Mouse (Mus musculus): ENCODE data around the gene Rheb.

The Rheb gene

DNA sequence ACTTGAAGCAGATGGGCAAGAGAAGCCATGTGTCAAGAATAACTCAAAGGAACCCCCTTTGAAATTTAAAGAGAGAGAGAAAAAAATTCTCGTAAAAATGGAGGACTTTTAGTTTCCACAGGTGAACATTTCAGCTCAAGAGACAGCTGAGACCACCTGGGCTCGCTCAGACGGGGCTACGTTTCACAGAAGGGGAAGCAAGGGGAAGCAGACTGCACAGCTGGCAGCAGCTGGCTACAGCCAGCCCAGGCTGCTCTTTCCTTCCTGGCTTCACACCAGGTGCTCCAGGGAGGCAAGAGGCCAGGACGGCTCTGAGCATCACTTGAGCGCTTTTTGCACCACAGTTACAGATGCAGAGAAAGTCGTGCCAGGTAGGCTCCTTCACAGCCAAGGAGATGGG lies 44.6 kb downstream of the Rheb start:
- CTCF ChIA-PET = no interaction called here

DNA sequence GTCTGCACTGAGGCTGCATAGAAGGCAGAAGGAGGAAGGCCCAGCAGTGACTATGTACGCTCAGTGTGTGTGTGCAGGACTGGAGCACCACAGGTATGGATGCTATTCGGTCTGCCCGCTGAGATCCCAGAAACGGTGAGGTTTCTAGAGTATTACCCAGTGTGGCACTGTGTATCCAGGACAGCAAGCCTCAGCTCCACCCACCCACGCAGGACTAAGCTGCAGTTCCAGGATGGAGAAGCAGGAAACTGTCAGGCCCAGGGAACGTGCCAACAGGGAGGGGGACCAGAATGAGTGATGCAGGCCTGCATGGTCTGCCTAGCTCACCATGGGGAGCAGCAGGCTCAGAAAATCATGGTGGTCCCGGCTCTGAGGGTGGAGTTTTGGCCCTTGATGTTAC lies 49.5 kb downstream of the Rheb start:
- CTCF ChIA-PET = no interaction called here

- CTCF ChIA-PET = no interaction called here
These were observed 59.5 kb downstream of the Rheb start for GRCm38 (mm10) chr5:24782957-24783356.

- CTCF ChIA-PET = no interaction called here
These were observed 61.4 kb downstream of the Rheb start for GRCm38 (mm10) chr5:24781048-24781447.

GRCm38 (mm10) chr5:24779881-24780512 lies 62.4 kb downstream of the Rheb start:
- CTCF ChIA-PET = no interaction called here

DNA sequence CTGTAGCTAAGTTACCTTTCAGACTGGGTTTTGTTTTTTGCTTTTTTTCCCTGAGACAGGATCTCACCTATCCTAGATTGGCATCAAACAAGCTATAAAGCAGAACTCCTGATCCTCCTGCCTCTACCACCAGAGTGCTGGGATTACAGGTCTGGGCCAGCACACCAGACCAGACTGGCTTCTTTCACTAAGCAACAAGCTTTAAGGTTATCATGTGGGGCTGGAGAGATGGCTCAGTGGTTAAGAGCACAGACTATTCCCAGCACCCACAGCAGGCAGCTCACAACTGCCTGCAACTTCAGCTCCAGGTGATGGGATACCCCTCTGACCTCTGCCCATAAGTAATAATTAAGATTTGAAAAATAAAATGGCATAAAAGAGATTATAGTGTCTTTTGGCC lies 63.1 kb downstream of the Rheb start:
- CTCF ChIA-PET = interaction anchor here (0.7 to 0.9 kb wide), 3 partner anchors 79 to 432 kb away, joined by 3 to 5 read pairs (median 4); no protein-coding TSS in a partner anchor

DNA sequence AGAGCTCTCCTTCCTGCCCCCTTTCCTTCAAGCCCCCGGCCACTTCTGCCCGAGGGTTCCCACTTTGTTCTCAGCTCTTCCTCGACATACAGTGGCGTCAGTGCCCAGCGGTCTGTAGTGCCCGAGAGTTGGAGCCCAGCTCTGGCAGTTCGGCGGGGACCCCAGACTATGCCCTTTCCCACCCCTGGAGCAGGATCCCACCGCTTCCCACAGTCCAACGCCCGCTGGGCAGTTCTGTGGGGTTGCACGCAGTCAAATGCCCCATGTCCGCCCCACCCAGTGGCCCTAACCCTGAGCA lies 63.6 kb downstream of the Rheb start:
- CTCF ChIA-PET = interaction anchor here (0.7 to 0.9 kb wide), 3 partner anchors 78 to 432 kb away, joined by 3 to 5 read pairs (median 4); no protein-coding TSS in a partner anchor

GRCm38 (mm10) chr5:24778082-24778842 lies 64.2 kb downstream of the Rheb start:
- CTCF ChIA-PET = no interaction called here

DNA sequence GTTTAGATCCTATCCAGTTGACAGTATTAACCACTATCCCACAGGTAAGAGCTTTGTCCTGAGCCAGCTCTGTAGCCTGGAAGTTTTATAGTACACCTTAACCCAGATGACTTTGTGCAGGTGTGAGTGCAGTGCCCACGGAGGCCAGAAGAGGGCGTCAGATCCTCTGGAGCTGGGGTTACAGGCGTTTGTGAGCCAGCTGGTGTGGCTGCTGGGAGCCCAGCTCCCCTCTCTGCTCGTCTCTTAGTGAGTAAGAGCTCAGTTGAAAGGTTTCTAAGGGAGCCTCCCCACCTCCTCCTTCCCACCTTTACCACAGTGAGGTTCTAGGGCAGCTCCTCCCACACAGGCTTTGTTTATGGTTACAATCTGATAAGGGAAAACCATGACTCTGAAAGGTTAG lies 65.7 kb downstream of the Rheb start:
- CTCF ChIA-PET = no interaction called here

DNA sequence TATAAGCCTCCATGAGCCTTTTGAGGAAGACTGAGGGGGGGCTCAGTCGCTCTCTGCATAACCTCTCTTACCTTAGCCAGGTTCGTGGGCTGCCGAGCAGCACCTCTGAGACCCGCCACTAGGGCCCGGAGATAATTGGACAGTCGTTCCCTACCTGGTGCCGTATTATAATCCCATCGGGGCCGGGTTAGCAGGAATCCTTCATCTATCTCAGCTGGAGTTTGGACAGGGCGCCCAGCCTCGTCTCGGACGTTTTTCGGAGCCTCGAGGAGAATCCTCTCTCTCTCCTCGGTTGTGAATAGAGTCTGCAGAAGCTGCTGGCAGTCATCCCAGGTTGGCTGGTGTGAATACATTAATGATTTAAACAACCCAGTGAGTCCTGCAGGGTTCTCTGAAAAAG lies 67.9 kb downstream of the Rheb start:
- CTCF ChIA-PET = interaction anchor here (0.6 kb wide), 1 partner anchor 470 kb away, joined by 3 read pairs; no protein-coding TSS in a partner anchor

DNA sequence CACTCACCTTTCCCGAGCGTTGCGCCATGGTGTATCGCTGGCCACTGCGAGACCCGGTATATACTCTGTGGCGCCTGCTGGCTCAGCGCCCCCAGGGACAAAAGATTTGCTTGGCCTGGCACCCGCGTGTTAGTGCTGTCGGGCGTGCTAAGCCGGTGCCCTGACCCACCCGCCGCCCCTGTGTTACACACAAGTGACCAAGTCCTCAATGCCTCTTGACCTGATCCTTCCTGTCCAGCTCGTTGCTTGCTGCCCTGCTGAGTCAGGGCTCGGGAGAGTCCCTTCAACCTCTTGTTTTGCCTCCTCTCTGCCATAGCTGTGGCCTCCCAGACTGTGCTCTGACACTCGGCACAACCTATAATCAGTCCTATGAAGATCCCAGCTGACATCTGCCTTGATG lies 84.6 kb downstream of the Rheb start, which contains the start of gene Crygn:
TSS of gene Crygn (minus strand) at position 193 of the 400 bp plus-strand sequence.
- CTCF ChIA-PET = no interaction called here

GRCm38 (mm10) chr5:24756931-24757330 lies 85.5 kb downstream of the Rheb start:
- CTCF ChIA-PET = no interaction called here

All from spleen, embryonic (tissue).